ENCODE assay signal across 8 mouse cellular contexts in genomic region chr13:99152305-99152930, GRCm38 (mm10). TPM values are rescaled to one million over a fixed set of nuclear protein-coding genes. Genes with fewer than 3 reads are reported as not detected.
DNase-seq lines count a peak whose midpoint lies in the region; ATAC-seq lines count a peak whose summit lies in the region.

No protein-coding gene starts in this region.

- H3K36me3 ChIP-seq in liver, embryonic 11.5 days (ENCODE audit: control insufficient read depth, insufficient read depth, low read length) = no peaks in the 10 kb centered on the region
- no peaks in the 10 kb centered on the region for H3K36me3 ChIP-seq in embryonic facial prominence, embryonic 15.5 days
- H3K36me3 ChIP-seq in megakaryocyte, embryonic 14.5 days (replicated peaks; ENCODE audit: low read length) = no peaks in the 10 kb centered on the region

- H3K9ac ChIP-seq in liver, embryonic 11.5 days (ENCODE audit: low read depth, low read length) = no peak overlapping the region
- no peak overlapping the region for H3K9ac ChIP-seq in embryonic facial prominence, embryonic 15.5 days

- ATAC-seq in liver, embryonic 11.5 days (replicated peaks; ENCODE audit: low FRiP score) = no peak
- no peak; the same call in 1 of the 2 replicates for ATAC-seq in embryonic facial prominence, embryonic 15.5 days (ENCODE audit: insufficient number of reproducible peaks, low FRiP score, low TSS enrichment, low read depth)

- H3K9me3 ChIP-seq in liver, embryonic 11.5 days (ENCODE audit: control insufficient read depth, low read length) = no peaks in the 10 kb centered on the region
- H3K9me3 ChIP-seq in embryonic facial prominence, embryonic 15.5 days (replicated peaks) = no peaks in the 10 kb centered on the region
- H3K9me3 ChIP-seq in megakaryocyte, embryonic 14.5 days = peaks cover 31% of the 10 kb centered on the region

- no peak overlapping the region for H3K27ac ChIP-seq in liver, embryonic 11.5 days (ENCODE audit: low read depth, low read length)
- no peak overlapping the region for H3K27ac ChIP-seq in embryonic facial prominence, embryonic 15.5 days (replicated peaks)

- peak overlapping the region; percentile 36 for H3K4me2 ChIP-seq in liver, embryonic 11.5 days
- H3K4me2 ChIP-seq in embryonic facial prominence, embryonic 15.5 days (replicated peaks) = 0 out of 2 replicates have a peak overlapping the region, but pooled peaks have one; percentile 17

- DNase-seq in adrenal gland, adult (ENCODE audit: inconsistent age in 2 of 2, low spot score in 1 of 2) = peak; percentile 58 to 79
- no peak for DNase-seq in adrenal gland, postnatal 4 days (ENCODE audit: low spot score in 2 of 2)
- no peak for DNase-seq in liver, embryonic 11.5 days (ENCODE audit: low spot score)
- DNase-seq in liver = no peak
- DNase-seq in layer of hippocampus, postnatal 36 days = no peak
- no peak for DNase-seq in urinary bladder, postnatal 4 days (ENCODE audit: low spot score in 2 of 2)

- no peak overlapping the region for H3K4me3 ChIP-seq in liver, embryonic 11.5 days (ENCODE audit: low read depth, low read length)
- no peak overlapping the region for H3K4me3 ChIP-seq in embryonic facial prominence, embryonic 15.5 days (replicated peaks)
- H3K4me3 ChIP-seq in megakaryocyte, embryonic 14.5 days (replicated peaks) = peak overlapping the region; percentile 12

- peaks cover 18% of the 10 kb centered on the region for H3K27me3 ChIP-seq in liver, embryonic 11.5 days (replicated peaks; ENCODE audit: control insufficient read depth, insufficient read depth, low read length)
- no peaks in the 10 kb centered on the region; the same call in 1 of the 2 replicates for H3K27me3 ChIP-seq in embryonic facial prominence, embryonic 15.5 days
- H3K27me3 ChIP-seq in megakaryocyte, embryonic 14.5 days (replicated peaks) = peaks cover 51% of the 10 kb centered on the region

- WGBS in liver, embryonic 11.5 days = 13% methylated on average over 18 of the region's 18 CpGs
- 19% methylated on average over 18 of the region's 18 CpGs for WGBS in embryonic facial prominence, embryonic 15.5 days

- peaks cover 4% of the 10 kb centered on the region; the same call in 1 of the 2 replicates for H3K4me1 ChIP-seq in liver, embryonic 11.5 days (replicated peaks; ENCODE audit: control insufficient read depth, insufficient read depth, low read length)
- H3K4me1 ChIP-seq in embryonic facial prominence, embryonic 15.5 days = peaks cover 16% of the 10 kb centered on the region
- H3K4me1 ChIP-seq in megakaryocyte, embryonic 14.5 days = peaks cover 7% of the 10 kb centered on the region

RNA-seq across cellular contexts. Expression of gene Zfp366, which starts 32.2 kb away (rescaled TPM):
- total RNA-seq in adrenal gland, postnatal 4 days (2021) = 1 to 10 TPM; 4.8 to 6.9 TPM
- polyA plus RNA-seq in liver, embryonic 11.5 days (2014; fragmentation: Nextera tagmentation; extraction: Ambion mirVana) = 0.51 and 0.69 TPM in 2 replicates
- 0.68 and 0.81 TPM in 2 replicates for polyA plus RNA-seq in embryonic facial prominence, embryonic 15.5 days (2015; fragmentation: Nextera tagmentation; extraction: Ambion mirVana)
- not detected in 2 replicates for polyA plus RNA-seq in megakaryocyte, embryonic 14.5 days (2012; ENCODE audit: insufficient read depth, low replicate concordance)
- total RNA-seq in layer of hippocampus, postnatal 36 days (2021) = 1 to 10 TPM; 4.1 to 4.7 TPM

Comparison
In these comparisons a context has a peak if more than half of its experiments do, and no peak if none do; other contexts are left out.
1. DNase-seq: peak in adrenal gland, adult (2 of 2); none in adrenal gland, postnatal 4 days (0 of 2), liver, embryonic 11.5 days (single experiment), liver (single experiment), layer of hippocampus, postnatal 36 days (0 of 2) and urinary bladder, postnatal 4 days (0 of 2).